Mouse (Mus musculus): ENCODE results near the gene Cutal.

Cutal gene

DNA sequence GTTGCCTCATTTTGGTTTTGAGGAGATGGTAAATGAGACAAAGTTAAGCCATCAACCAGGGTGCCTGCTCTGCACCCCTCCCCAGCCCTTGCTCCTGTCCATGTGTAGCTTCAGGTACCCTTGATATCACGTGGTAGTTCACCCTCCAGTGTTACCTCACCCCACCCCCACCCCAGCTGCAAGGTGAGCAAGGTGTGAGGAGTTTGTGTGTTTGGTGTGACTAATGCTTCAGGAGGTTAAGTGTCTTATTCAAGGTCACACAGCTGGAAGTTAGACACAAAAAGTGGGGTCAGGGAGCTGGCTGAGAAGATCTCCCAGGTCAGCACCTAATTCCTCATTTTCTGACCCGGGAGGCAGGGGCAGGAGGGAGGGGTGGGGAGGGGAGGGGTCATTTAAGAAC, 48.5 kb downstream of the Cutal start:
- DNase-seq = no peak

DNA sequence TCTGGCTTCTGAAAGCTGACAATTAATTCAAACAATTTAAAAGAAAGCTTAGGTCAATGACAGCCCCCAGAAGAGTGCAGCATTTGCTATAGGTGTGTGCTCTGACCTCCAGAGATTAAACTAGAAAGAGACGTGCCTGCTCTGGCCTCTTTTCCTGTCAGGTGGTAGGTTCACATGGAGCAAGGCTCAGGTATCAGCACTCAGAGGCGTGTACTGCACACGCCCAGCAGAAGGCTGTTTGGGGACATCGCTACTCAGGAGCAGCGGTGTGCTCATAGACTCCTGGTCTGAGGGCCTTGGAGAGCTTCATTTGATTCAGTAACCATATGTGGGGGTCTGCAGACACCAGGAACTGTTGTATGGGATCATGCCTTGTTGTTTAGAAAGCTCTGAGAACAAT, 53.1 kb downstream of the Cutal start:
- no peak for DNase-seq

DNA sequence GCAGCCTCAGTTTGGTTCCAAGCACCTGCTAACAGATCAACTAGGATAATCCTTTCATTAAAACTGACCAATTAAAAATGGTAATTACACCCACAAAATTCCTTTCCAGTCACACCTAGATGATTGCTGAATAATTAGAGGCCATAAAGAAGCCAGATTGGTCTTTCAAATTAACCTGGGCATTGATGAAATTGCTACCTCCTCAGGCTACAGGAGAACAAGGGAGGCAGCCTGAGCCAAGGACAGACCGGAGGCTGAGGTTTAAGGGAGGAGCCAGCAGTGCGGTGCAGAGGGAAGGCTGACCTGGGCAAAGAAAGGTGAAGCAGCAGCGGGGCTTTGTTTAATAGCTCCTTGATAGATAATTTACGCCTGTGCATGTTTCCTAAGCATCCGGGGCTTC, 63.3 kb downstream of the Cutal start:
- DNase-seq = no peak

DNA sequence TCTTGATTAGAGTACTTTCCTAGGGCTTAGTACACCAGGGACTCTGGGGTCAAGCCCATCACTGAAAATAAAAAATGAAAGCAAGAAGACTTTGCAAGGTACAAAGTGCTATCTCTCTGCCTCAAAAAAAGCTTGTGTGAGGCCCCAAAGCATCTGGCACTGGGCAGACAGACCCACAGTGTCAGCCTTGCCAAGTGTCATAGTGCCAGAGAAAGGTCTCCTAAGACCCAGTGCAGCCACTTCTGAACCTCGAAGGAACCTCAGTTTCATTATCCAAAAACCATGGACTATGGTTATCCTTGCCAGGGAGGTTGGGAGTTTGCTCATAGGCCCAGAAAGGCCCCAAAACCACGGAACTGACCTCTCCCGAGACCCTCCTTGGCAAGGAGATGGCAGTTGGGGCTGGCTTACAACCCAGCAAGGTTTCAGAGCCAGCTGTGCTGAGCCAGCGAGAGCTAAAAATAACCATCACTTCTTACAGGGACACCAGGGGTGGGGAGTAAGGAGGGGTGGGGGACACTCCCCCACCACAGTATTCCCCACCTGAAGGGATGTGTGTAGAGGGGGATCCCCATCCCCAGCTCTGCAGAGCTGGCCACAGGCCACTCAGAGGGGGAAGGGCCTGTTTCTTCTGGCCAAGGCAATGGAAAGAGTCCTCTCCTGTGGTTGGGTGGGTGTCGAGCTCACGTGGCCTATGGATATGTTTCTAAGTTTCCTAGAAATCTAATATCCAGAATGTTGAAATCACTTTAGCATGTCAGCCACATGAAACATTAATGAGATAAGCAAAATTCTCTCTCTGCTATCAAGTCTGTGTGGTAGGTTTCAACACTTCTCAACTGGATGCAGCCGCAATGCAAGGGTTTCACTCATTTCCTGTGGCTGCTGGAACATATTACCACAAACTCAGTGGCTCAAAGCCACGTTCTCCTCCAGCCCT, 64.3 kb downstream of the Cutal start:
- DNase-seq = no peak

DNA sequence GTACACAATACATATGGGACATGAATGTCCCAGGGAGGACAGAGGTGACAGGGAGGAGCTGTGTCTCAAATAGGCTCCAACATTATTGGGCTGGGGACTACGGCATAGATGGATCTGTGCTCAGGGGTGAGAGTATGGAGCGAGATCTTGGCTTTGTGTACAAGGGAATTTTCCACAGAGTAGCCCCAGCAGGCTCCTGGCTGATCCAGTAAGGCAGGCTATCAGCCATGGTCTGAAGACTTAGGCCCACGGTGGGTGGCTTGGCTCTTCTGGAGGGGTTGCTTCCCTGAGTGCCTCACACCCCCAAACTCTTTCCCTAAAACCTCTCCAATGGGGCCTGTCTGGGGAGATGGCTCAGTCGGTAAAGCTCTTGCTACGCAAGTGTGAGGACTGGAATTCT, 66.0 kb downstream of the Cutal start:
- DNase-seq = no peak

DNA sequence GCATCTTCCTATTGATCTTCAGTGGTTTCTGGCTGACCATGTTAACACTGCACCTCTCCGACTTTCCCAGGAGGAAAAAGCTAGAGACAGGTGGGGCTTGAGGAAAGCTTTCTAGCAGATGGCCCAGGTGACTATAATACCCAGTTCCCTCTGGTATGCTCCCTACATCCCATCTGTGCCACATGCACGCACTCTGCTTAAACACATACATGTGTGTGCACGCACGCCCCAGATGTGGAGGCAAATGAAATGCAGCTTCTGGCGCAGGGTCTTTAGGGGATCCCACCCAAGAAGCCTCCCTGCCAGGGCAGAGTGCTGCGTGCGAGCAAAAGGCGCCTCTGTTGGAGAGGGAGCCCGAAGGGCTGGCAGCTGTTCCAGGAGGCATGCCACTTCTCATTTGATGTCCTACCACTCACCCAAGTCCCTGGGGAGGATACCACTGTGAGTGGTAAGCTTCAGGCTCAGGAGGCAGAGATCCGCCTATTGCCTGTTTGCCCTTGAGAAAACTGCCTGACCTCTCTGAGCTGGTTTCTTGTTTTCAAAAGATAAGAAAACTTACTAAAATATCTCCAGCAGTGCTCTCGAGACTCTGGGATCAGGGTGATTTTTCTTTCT, 67.0 kb downstream of the Cutal start:
- DNase-seq = peak; percentile 61 to 69
